Mouse (Mus musculus) bone marrow macrophage, adult 2 months (primary cell): Measurements from ENCODE around the gene Meaf6.

Experiments
- CTCF ChIP-seq: IDR thresholded peaks from 2 replicates; pipeline ENCODE4 v1.5.1; 2012; ENCODE audit warnings: low read depth, mild to moderate bottlenecking, low read length, moderate library complexity
- POLR2A ChIP-seq: IDR thresholded peaks from 2 replicates; pipeline ENCODE4 v1.6.1; 2012; ENCODE audit warnings: mild to moderate bottlenecking, low read depth, low read length, borderline replicate concordance

- no peak for TF ChIP-seq CTCF
- TF ChIP-seq POLR2A = no peak
These were observed 7.2 kb upstream of the Meaf6 start for GRCm38 (mm10) chr4:125077700-125078099.
